Mouse (Mus musculus) liver, embryonic 16.5 days (tissue): ENCODE measurements at regions not wholly inside any gene's neighbourhood (a gene's known extent, or its start where the extent isn't known, plus 50 kb on each side); places are given as distances from the start of the nearest gene placed in this dataset.

Source experiments
- ATAC-seq: fragments of 200-750 bp; cut with Nextera tagmentation; 2 replicates; pipeline ENCODE4 v1.8.0; 2017; ENCODE audit warnings: low read depth, mild to moderate bottlenecking, moderate number of reproducible peaks, moderate library complexity
- H3K27ac ChIP-seq: fragments of 300-500 bp; sonication (generic); 2 replicates; pipeline ENCODE4 v1.5.1; 2014; ENCODE audit warnings: mild to moderate bottlenecking, low read length
- H3K27me3 ChIP-seq: fragments of 300-500 bp; sonication (generic); 2 replicates; pipeline ENCODE4 v1.6.1; 2014; ENCODE audit warnings: low read depth, low read length, mixed read lengths; ENCODE audit not compliant: control insufficient read depth, insufficient read depth
- H3K36me3 ChIP-seq: fragments of 300-500 bp; sonication (generic); 2 replicates; pipeline ENCODE4 v1.6.1; 2014; ENCODE audit warnings: mild to moderate bottlenecking; ENCODE audit not compliant: control insufficient read depth, insufficient read depth
- H3K4me1 ChIP-seq: fragments of 300-500 bp; sonication (generic); 2 replicates; pipeline ENCODE4 v1.6.1; 2014; ENCODE audit warnings: low read depth, low read length, mixed read lengths; ENCODE audit not compliant: control insufficient read depth
- H3K4me2 ChIP-seq: fragments of 300-500 bp; sonication (generic); 2 replicates; pipeline ENCODE4 v1.6.1; 2014; ENCODE audit warnings: low read depth, low read length, mixed read lengths
- H3K4me3 ChIP-seq: fragments of 300-500 bp; sonication (generic); 2 replicates; pipeline ENCODE4 v1.5.1; 2014; ENCODE audit warnings: low read depth, mild to moderate bottlenecking, low read length
- H3K9ac ChIP-seq: fragments of 300-500 bp; sonication (generic); 2 replicates; pipeline ENCODE4 v1.6.1; 2014; ENCODE audit warnings: low read depth, low read length
- H3K9me3 ChIP-seq: fragments of 300-500 bp; sonication (generic); replicated peaks from 2 replicates; pipeline ENCODE4 v1.6.1; 2016; ENCODE audit warnings: low read length; ENCODE audit not compliant: control insufficient read depth
- WGBS: fragments of 180-500 bp; shearing (Covaris S2); extraction: QIAGEN DNeasy Blood & Tissue Kit; methylation state at CpG from one replicate; pipeline ENCODE4 v1.1.7; 2014; ENCODE audit not compliant: insufficient replicate concordance; 5-methylcytosine and 5-hydroxymethylcytosine counted together

DNA sequence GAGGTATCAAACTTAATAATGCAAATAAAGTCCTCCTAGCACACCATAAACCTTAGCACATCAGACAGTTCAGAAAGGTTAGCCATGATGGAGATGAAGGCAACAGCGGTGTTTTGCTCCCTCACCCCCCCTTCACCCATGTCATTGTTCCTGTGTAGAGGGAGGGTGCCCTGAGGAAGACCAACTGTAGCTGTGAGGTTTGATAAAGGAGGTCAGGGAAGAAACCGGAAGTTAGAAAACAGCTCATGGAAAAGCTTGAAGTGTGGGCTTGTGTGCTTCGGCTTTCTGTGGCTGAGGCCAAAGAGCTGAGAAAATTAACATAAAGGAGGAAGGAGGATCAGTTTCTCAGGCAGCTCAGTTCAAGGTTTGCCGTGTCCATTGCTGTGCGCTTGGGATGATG, 111.3 kb upstream of the Adra1b start:
- Histone ChIP-seq H3K36me3 (no peaks in the 10 kb centered on the region), H3K9me3 (no peaks in the 10 kb centered on the region), H3K4me2 (no peak overlapping the region), H3K4me1 (no peaks in the 10 kb centered on the region), H3K27ac (no peak overlapping the region), H3K9ac (no peak overlapping the region), H3K27me3 (no peaks in the 10 kb centered on the region), H3K4me3 (no peak overlapping the region)
- WGBS: 43% methylated on average over 5 of the region's 5 CpGs
- no peak for ATAC-seq

GRCm38 (mm10) chr11:44013841-44014240, 112.8 kb upstream of the Adra1b start:
- WGBS: 29% methylated on average over 1 of the region's 1 CpGs
- Histone ChIP-seq H3K36me3 (no peaks in the 10 kb centered on the region), H3K9me3 (no peaks in the 10 kb centered on the region), H3K27me3 (no peaks in the 10 kb centered on the region), H3K4me1 (no peaks in the 10 kb centered on the region), H3K9ac (no peak overlapping the region), H3K4me3 (no peak overlapping the region), H3K4me2 (no peak overlapping the region), H3K27ac (no peak overlapping the region)
- ATAC-seq: no peak

DNA sequence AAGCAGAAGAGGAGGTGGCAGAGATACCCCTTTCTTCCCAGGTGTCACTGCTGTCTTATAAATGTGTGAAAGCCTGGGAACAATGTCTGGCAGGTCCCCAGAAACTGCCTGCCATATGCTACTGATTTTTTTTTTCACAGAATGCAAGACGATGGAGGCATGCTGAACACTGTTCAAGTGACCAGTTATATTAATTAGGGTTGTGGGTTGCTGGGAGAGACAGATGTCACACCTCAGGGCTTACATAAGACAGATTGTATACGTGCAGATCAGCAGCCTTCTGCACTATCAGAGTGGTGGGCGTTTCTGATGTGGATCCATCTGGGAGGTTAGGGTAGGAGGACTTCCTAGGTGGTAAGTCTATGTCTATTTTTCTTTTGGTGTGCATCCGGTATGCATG, 120.6 kb upstream of the Adra1b start:
- Histone ChIP-seq H3K4me3 (no peak overlapping the region), H3K4me1 (no peaks in the 10 kb centered on the region), H3K9me3 (no peaks in the 10 kb centered on the region), H3K27ac (no peak overlapping the region), H3K36me3 (no peaks in the 10 kb centered on the region), H3K9ac (no peak overlapping the region), H3K4me2 (no peak overlapping the region), H3K27me3 (no peaks in the 10 kb centered on the region)
- 51% methylated on average over 4 of the region's 4 CpGs for WGBS
- no peak for ATAC-seq

DNA sequence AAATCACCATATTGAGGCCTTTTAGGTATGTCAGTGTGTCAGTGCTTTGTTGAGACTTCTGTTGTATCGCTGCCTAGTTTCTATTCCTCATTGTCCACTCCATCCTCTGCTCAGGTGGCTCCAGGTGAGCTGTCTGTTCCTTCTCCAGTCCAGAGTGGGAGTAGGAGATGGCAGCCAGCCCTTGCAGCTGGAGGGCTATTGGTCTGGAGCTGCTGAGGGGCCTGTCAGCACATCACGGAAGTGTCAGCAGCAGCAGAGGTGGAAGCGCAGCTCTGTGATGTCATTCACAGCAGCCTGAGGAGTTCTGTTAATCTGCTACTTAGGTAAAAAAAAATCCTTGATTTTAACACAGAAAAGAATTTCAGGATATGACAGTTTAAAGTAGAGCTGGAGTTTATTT, 126.0 kb upstream of the Adra1b start:
- WGBS: 52% methylated on average over 3 of the region's 3 CpGs
- H3K4me3 ChIP-seq: no peak overlapping the region
- no peak for ATAC-seq
- no peaks in the 10 kb centered on the region for H3K27me3 ChIP-seq
- H3K9ac ChIP-seq: no peak overlapping the region
- H3K4me2 ChIP-seq: no peak overlapping the region
- H3K9me3 ChIP-seq: no peaks in the 10 kb centered on the region
- no peak overlapping the region for H3K27ac ChIP-seq
- H3K36me3 ChIP-seq: no peaks in the 10 kb centered on the region
- H3K4me1 ChIP-seq: no peaks in the 10 kb centered on the region

- H3K9me3 ChIP-seq: no peaks in the 10 kb centered on the region
- H3K4me2 ChIP-seq: no peak overlapping the region
- no peak overlapping the region for H3K27ac ChIP-seq
- H3K27me3 ChIP-seq: no peaks in the 10 kb centered on the region
- H3K4me3 ChIP-seq: no peak overlapping the region
- H3K4me1 ChIP-seq: no peaks in the 10 kb centered on the region
- WGBS: 31% methylated on average over 2 of the region's 2 CpGs
- H3K9ac ChIP-seq: no peak overlapping the region
- H3K36me3 ChIP-seq: no peaks in the 10 kb centered on the region
- ATAC-seq: no peak
These were observed 145.1 kb upstream of the Adra1b start for GRCm38 (mm10) chr11:44046083-44046482.

DNA sequence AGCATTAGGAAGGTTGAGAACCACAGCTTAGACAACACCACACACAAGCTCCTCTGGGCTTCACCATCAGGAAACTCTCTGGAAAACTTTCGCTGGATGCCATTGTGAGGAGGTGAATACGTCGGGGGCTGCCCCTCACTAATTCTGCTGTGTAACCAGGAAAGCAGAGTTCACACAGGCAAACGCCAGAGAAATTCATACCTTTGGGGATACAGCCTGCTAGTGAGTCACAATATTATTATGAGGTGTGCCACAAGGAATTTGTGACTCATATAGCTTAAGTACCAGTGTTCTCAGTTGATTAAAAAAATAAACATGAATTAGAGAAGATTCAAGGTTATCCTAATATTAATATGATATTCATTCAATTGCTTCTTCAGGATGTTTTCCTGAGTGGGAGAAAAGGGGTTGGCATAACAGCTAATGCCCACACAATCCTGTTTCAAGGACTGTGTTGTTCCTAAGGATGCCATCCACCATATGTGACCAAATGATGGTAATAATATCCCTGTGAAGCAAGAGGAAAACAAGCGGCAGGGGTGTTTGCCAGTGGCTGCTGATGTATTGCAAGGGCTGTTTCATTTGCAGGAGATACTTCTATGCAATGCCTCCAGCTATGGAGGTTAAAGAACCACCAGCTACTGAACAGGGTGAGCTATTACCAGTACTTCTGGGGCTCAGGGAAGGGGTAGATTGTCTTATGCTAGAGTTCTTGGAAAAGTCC, 148.4 kb upstream of the Adra1b start:
- 53% methylated on average over 5 of the region's 5 CpGs for WGBS
- Histone ChIP-seq H3K4me3 (no peak overlapping the region), H3K36me3 (no peaks in the 10 kb centered on the region), H3K4me1 (no peaks in the 10 kb centered on the region), H3K27ac (no peak overlapping the region), H3K4me2 (no peak overlapping the region), H3K9ac (no peak overlapping the region), H3K27me3 (no peaks in the 10 kb centered on the region), H3K9me3 (no peaks in the 10 kb centered on the region)
- no peak for ATAC-seq

DNA sequence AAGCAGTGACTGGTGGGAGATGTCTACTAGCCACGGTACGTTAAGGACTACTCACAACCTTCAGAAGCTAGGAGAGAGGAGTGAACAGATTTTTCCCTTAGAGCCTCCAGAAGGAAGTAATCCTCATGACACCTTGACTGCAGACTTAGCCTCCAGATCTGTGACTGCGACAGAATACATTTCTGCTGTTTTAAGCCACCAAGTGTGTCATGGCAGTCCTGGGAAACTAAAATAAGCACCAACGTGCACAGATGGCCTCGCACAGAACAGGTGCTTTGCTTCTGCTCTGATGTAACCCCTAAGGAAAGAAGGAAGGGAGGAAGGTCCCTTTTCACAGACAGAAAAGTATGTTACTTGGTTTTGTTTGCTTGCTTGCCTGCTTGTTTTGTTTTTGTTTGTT, 151.5 kb upstream of the Adra1b start:
- no peak for ATAC-seq
- H3K27ac ChIP-seq: no peak overlapping the region
- H3K27me3 ChIP-seq: no peaks in the 10 kb centered on the region
- WGBS: 62% methylated on average over 5 of the region's 5 CpGs
- no peaks in the 10 kb centered on the region for H3K9me3 ChIP-seq
- no peak overlapping the region for H3K4me3 ChIP-seq
- H3K9ac ChIP-seq: no peak overlapping the region
- no peak overlapping the region for H3K4me2 ChIP-seq
- H3K36me3 ChIP-seq: no peaks in the 10 kb centered on the region
- H3K4me1 ChIP-seq: no peaks in the 10 kb centered on the region

GRCm38 (mm10) chr11:44062446-44062845, 161.4 kb upstream of the Adra1b start:
- Histone ChIP-seq H3K9me3 (no peaks in the 10 kb centered on the region), H3K4me3 (no peak overlapping the region), H3K9ac (no peak overlapping the region), H3K27me3 (no peaks in the 10 kb centered on the region), H3K36me3 (no peaks in the 10 kb centered on the region), H3K27ac (no peak overlapping the region), H3K4me2 (no peak overlapping the region), H3K4me1 (no peaks in the 10 kb centered on the region)
- ATAC-seq: no peak
- WGBS: 44% methylated on average over 1 of the region's 1 CpGs

GRCm38 (mm10) chr11:44066176-44066575, 165.2 kb upstream of the Adra1b start:
- Histone ChIP-seq H3K4me3 (no peak overlapping the region), H3K9me3 (no peaks in the 10 kb centered on the region), H3K36me3 (no peaks in the 10 kb centered on the region), H3K4me1 (no peaks in the 10 kb centered on the region), H3K4me2 (no peak overlapping the region), H3K27me3 (no peaks in the 10 kb centered on the region), H3K9ac (no peak overlapping the region), H3K27ac (no peak overlapping the region)
- 67% methylated on average over 2 of the region's 2 CpGs for WGBS
- no peak for ATAC-seq
